Mouse (Mus musculus) megakaryocyte, embryonic 14.5 days (primary cell): Measurements from ENCODE around the gene 4933405L10Rik. TPM values are rescaled to one million over a fixed set of nuclear protein-coding genes. Genes with fewer than 3 reads are reported as not detected.

Source experiments
- H3K27me3 ChIP-seq: replicated peaks from 2 replicates; pipeline ENCODE3; 2012; ENCODE audit warnings: inconsistent platforms
- H3K36me3 ChIP-seq: replicated peaks from 2 replicates; pipeline ENCODE3; 2012; ENCODE audit warnings: low read length, inconsistent platforms, mixed read lengths
- H3K4me1 ChIP-seq: 2 replicates; pipeline ENCODE4 v1.6.1; 2012; ENCODE audit warnings: inconsistent platforms
- H3K4me3 ChIP-seq: replicated peaks from 2 replicates; pipeline ENCODE3; 2012; ENCODE audit warnings: moderate library complexity, mild to moderate bottlenecking, inconsistent platforms
- H3K9me3 ChIP-seq: 2 replicates; pipeline ENCODE4 v1.6.1; 2012; ENCODE audit warnings: inconsistent platforms
- FLI1 ChIP-seq: IDR thresholded peaks from 2 replicates; pipeline ENCODE4 v1.6.1; 2012; ENCODE audit warnings: low read length, inconsistent platforms, mixed read lengths
- GATA1 ChIP-seq: IDR thresholded peaks from 3 replicates; pipeline ENCODE4 v1.6.1; 2012; ENCODE audit warnings: mixed read lengths, low read length, inconsistent platforms, borderline replicate concordance
- polyA plus RNA-seq: library from polyadenylated mRNA; stranded (reverse); fragments of >175 nt; gene quantifications from 2 replicates; pipeline ENCODE4 v1.2.3, GENCODE M21; 2012; ENCODE audit warnings: low replicate concordance; ENCODE audit not compliant: insufficient read depth

Gene 4933405L10Rik
- polyA plus RNA-seq, 1 experiment, result not detected

DNA sequence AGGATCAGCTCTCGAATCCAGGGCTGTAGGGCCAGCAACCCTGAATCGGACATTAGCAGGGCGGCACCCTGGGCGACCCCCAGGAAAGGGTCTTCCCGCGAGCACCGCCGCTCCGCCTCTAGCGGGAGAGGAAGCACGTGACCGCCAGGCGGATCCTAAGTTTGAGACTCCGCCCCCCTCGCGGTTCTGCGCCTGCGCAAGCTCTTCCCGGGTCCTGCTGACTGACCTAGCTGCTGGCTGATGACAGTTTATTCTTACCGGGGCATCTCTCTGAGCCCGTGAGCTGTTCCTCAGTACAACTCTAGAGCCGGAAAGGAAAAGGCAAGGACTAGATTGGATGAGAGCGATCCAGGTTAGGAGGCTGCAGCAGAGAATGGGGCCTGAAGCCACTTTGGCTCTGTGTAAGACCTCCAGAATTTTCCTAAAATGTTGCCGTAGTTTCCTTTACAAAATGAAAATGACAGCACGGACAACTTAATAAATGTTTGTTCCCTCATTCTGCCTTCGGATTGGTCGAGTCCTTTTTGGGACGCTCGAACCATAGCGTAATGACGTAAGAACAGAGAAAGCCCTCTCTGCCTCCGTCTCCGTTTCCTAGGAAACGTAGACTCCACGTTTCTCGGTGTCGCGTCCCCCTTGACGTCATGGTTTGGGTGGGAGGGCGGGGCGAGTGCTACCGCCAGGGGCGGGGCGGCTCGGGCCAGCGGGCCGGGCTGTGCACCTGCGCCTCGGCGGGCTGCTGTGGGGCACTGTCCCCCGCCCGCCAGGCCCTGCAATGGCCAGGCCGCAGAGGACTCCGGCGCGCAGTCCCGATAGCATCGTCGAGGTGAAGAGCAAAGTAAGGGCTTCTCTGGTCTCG, 6.3 kb upstream of the 4933405L10Rik start, which contains the start of the genes Acd and Pard6a:
Acd (minus strand) TSS at position 137 of the 859 bp plus-strand sequence.
Pard6a (plus strand) TSS at position 183 of the 859 bp plus-strand sequence.
- H3K27me3 ChIP-seq, result no peaks in the 10 kb centered on the region
- H3K36me3 ChIP-seq, result peaks cover 66% of the 10 kb centered on the region
- no peaks in the 10 kb centered on the region for H3K9me3 ChIP-seq
- TF ChIP-seq FLI1 (no peak), GATA1 (no peak)
- H3K4me1 ChIP-seq, result peaks cover 56% of the 10 kb centered on the region
- H3K4me3 ChIP-seq, result peak within 1 kb of the TSS; percentile 93

DNA sequence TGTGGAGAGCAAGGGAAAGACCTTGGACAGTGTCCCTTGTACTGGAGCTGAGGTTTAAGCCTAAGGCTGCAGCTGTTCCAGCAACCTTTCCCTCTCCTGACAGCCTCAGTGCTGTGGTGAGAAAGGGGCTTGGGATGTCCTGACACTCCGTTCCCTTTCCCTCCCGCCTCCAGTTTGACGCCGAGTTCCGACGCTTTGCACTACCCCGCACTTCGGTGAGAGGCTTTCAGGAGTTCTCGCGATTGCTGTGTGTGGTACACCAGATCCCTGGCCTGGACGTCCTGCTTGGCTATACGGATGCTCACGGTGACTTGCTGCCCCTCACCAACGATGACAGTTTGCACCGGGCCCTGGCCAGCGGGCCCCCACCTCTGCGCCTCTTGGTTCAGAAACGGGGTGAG, 5.5 kb upstream of the 4933405L10Rik start:
- Histone ChIP-seq H3K27me3 (no peaks in the 10 kb centered on the region), H3K9me3 (no peaks in the 10 kb centered on the region), H3K4me3 (peak overlapping the region; percentile 93), H3K4me1 (peaks cover 64% of the 10 kb centered on the region), H3K36me3 (peaks cover 58% of the 10 kb centered on the region)
- no peak for TF ChIP-seq GATA1
- no peak for TF ChIP-seq FLI1

DNA sequence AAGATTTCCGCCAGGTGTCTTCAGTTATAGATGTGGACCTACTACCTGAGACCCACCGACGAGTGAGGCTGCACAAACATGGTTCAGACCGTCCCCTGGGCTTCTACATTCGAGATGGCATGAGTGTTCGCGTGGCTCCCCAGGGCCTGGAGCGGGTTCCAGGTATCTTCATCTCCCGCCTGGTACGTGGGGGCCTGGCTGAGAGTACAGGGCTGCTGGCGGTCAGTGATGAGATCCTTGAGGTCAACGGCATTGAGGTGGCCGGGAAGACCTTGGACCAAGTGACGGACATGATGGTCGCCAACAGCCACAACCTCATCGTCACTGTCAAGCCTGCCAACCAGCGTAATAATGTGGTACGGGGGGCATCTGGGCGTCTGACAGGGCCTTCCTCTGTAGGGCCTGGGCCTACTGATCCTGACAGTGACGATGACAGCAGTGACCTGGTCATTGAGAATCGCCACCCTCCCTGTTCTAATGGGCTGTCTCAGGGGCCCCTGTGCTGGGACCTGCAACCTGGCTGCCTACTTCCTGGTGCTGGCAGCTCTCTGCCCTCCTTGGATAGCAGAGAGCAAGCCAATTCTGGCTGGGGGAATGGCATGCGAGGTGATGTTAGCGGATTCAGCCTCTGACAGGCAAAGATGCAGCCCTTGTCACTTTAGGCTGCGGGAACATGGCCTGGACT, 4.6 kb upstream of the 4933405L10Rik start:
- H3K27me3 ChIP-seq, result no peaks in the 10 kb centered on the region
- TF ChIP-seq GATA1 (no peak), FLI1 (no peak)
- H3K4me3 ChIP-seq, result peak overlapping the region; percentile 1
- H3K9me3 ChIP-seq, result no peaks in the 10 kb centered on the region
- H3K4me1 ChIP-seq, result peaks cover 73% of the 10 kb centered on the region
- peaks cover 49% of the 10 kb centered on the region for H3K36me3 ChIP-seq

GRCm38 (mm10) chr8:105704146-105704812, 3.2 kb upstream of the 4933405L10Rik start:
- Histone ChIP-seq H3K9me3 (no peaks in the 10 kb centered on the region), H3K36me3 (peaks cover 37% of the 10 kb centered on the region), H3K27me3 (no peaks in the 10 kb centered on the region), H3K4me1 (peaks cover 83% of the 10 kb centered on the region), H3K4me3 (no peak overlapping the region)
- TF ChIP-seq GATA1 (no peak), FLI1 (no peak)

- H3K9me3 ChIP-seq, result no peaks in the 10 kb centered on the region
- H3K4me1 ChIP-seq, result peaks cover 77% of the 10 kb centered on the region
- TF ChIP-seq FLI1, result no peak
- no peak for TF ChIP-seq GATA1
- H3K4me3 ChIP-seq, result no peak overlapping the region
- H3K27me3 ChIP-seq, result no peaks in the 10 kb centered on the region
- peaks cover 31% of the 10 kb centered on the region for H3K36me3 ChIP-seq
Measured at GRCm38 (mm10) chr8:105704955-105705354, 2.5 kb upstream of the 4933405L10Rik start.

GRCm38 (mm10) chr8:105706426-105706825, 1.0 kb upstream of the 4933405L10Rik start:
- TF ChIP-seq FLI1, result no peak
- TF ChIP-seq GATA1, result no peak
- Histone ChIP-seq H3K27me3 (no peaks in the 10 kb centered on the region), H3K36me3 (peaks cover 31% of the 10 kb centered on the region), H3K4me3 (peak overlapping the region; percentile 73), H3K4me1 (peaks cover 70% of the 10 kb centered on the region), H3K9me3 (no peaks in the 10 kb centered on the region)

DNA sequence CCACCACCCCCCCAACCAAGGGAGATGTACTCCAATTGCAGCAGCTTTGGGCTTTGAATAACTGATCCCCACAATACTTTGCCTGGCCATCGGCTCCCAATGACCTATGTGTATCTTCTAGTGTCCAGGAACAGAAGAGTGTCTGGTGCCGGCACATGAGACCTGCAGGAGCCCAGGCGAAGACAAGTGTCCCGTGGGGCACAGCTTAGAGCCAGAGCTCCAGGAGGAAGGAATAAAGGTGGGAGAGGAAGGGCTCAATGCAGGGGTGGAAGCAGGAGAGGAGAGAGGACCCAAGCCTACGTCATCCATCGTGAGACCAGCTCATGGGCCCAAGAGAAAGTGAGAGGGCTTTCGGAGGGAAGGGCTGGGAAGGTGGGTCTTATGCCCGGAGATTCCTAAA, 1.2 kb downstream of the 4933405L10Rik start:
- Histone ChIP-seq H3K9me3 (no peaks in the 10 kb centered on the region), H3K27me3 (no peaks in the 10 kb centered on the region), H3K4me3 (no peak overlapping the region), H3K4me1 (peaks cover 52% of the 10 kb centered on the region), H3K36me3 (peaks cover 14% of the 10 kb centered on the region)
- TF ChIP-seq FLI1, result no peak
- TF ChIP-seq GATA1, result no peak

GRCm38 (mm10) chr8:105709317-105709716, 1.9 kb downstream of the 4933405L10Rik start:
- TF ChIP-seq GATA1, result no peak
- no peak for TF ChIP-seq FLI1
- no peaks in the 10 kb centered on the region for H3K9me3 ChIP-seq
- no peak overlapping the region for H3K4me3 ChIP-seq
- H3K4me1 ChIP-seq, result peaks cover 51% of the 10 kb centered on the region
- H3K36me3 ChIP-seq, result peaks cover 9% of the 10 kb centered on the region
- no peaks in the 10 kb centered on the region for H3K27me3 ChIP-seq

DNA sequence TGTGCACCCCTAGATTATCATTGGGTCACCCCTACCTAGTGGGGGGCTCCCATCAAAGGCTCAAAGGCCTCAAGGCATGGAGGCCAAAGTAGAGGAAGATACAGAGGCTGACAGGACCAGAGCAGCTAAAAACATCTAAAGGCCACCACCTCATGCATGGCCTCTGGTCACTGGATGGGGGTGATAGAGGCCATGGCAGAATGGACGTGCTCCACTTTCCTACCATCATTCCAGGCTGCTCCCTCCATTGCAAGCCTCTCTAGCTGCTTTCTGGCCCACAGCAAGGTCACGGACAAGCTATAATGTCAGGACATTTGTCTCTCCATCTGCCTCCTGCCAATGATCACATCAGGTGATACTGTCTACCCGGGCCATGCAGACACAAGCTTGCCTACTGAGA, 4.8 kb downstream of the 4933405L10Rik start:
- peaks cover 44% of the 10 kb centered on the region for H3K4me1 ChIP-seq
- no peak for TF ChIP-seq GATA1
- no peak for TF ChIP-seq FLI1
- H3K4me3 ChIP-seq, result no peak overlapping the region
- peaks cover 29% of the 10 kb centered on the region for H3K36me3 ChIP-seq
- no peaks in the 10 kb centered on the region for H3K27me3 ChIP-seq
- no peaks in the 10 kb centered on the region for H3K9me3 ChIP-seq

- H3K27me3 ChIP-seq, result no peaks in the 10 kb centered on the region
- no peak overlapping the region for H3K4me3 ChIP-seq
- no peaks in the 10 kb centered on the region for H3K9me3 ChIP-seq
- H3K36me3 ChIP-seq, result peaks cover 43% of the 10 kb centered on the region
- peaks cover 29% of the 10 kb centered on the region for H3K4me1 ChIP-seq
- TF ChIP-seq FLI1 (no peak), GATA1 (no peak)
Measured at GRCm38 (mm10) chr8:105714139-105714538, 6.7 kb downstream of the 4933405L10Rik start.
